Mouse (Mus musculus): ENCODE data around the gene Slc6a12.

- TF ChIP-seq CTCF (IDR thresholded peaks at IDR 0.05; ENCODE audit: borderline replicate concordance, insufficient read depth, low read length) (no peak), POLR2A (IDR thresholded peaks at IDR 0.05; ENCODE audit: low read depth, low read length) (no peak)
These were observed 59.2 kb downstream of the Slc6a12 start for GRCm38 (mm10) chr6:121401826-121402660.

Measured in embryonic fibroblast, embryonic 13.5 days (primary cell).